Mouse (Mus musculus) MEL (cell line): Measurements from ENCODE around the gene Tmem186. TPM values are rescaled to one million over a fixed set of nuclear protein-coding genes. Genes with fewer than 3 reads are reported as not detected.
A peak's percentile ranks its signal among the peaks of the same experiment; 100 is the strongest.

Experiments used
- DNase-seq: peaks from one replicate; pipeline ENCODE4 v3.0.0; 2011; ENCODE audit warnings: low read depth, low spot score
- H3K27ac ChIP-seq: 2 replicates; pipeline ENCODE4 v1.5.1; 2012; ENCODE audit warnings: low read depth, mild to moderate bottlenecking, control low read depth, low read length, moderate library complexity; ENCODE audit not compliant: control insufficient read depth
- H3K27me3 ChIP-seq, 2 experiments: fragments of 150-350 bp in 1 of 2; sonication (generic) in 1 of 2; 2 replicates each; pipeline ENCODE4 v1.6.1; 2012; ENCODE audit warnings: low read length in 2 of 2, mild to moderate bottlenecking in 2 of 2, improper control_type of control experiment in 1 of 2, moderate library complexity in 1 of 2; ENCODE audit not compliant: insufficient read depth in 2 of 2, control insufficient read depth in 1 of 2
- H3K36me3 ChIP-seq, 2 experiments: 2 replicates each; pipeline ENCODE4 v1.6.1; 2012 to 2014; ENCODE audit warnings: low read length in 2 of 2, improper control_type of control experiment in 1 of 2, inconsistent platforms in 1 of 2, mild to moderate bottlenecking in 1 of 2; ENCODE audit not compliant: insufficient read depth in 2 of 2, control insufficient read depth in 1 of 2
- H3K4me1 ChIP-seq, 2 experiments: fragments of 150-350 bp in 1 of 2; sonication (generic) in 1 of 2; 2 replicates each; pipeline ENCODE4 v1.6.1; 2012; ENCODE audit warnings: low read length in 2 of 2, improper control_type of control experiment in 1 of 2, mild to moderate bottlenecking in 1 of 2; ENCODE audit not compliant: insufficient read depth in 2 of 2, control insufficient read depth in 1 of 2
- H3K4me3 ChIP-seq, 2 experiments: fragments of 150-350 bp in 1 of 2; sonication (generic) in 1 of 2; 2 replicates each; pipeline ENCODE4 v1.5.1; 2012; ENCODE audit warnings: low read depth in 2 of 2, low read length in 2 of 2, mild to moderate bottlenecking in 2 of 2, moderate library complexity in 2 of 2, control low read depth in 1 of 2, improper control_type of control experiment in 1 of 2; ENCODE audit not compliant: control insufficient read depth in 1 of 2, insufficient read depth in 1 of 2
- H3K79me2 ChIP-seq: 2 replicates; pipeline ENCODE4 v1.6.1; 2012; ENCODE audit warnings: mild to moderate bottlenecking, low read length, moderate library complexity; ENCODE audit not compliant: control insufficient read depth, poor library complexity, insufficient read depth
- H3K9ac ChIP-seq: 2 replicates; pipeline ENCODE4 v1.6.1; 2012; ENCODE audit warnings: low read depth, mild to moderate bottlenecking, control low read depth, low read length, moderate library complexity; ENCODE audit not compliant: control insufficient read depth, poor library complexity, severe bottlenecking
- H3K9me3 ChIP-seq: fragments of 150-350 bp; sonication (generic); replicated peaks from 2 replicates; pipeline ENCODE4 v1.6.1; 2012; ENCODE audit warnings: mild to moderate bottlenecking, low read length, improper control_type of control experiment, moderate library complexity; ENCODE audit not compliant: insufficient read depth
- CHD1 ChIP-seq: IDR thresholded peaks from 2 replicates; pipeline ENCODE4 v1.6.1; 2012; ENCODE audit warnings: low read depth, mild to moderate bottlenecking, inconsistent platforms, low read length, improper control_type of control experiment
- CHD2 ChIP-seq: IDR thresholded peaks from 2 replicates; pipeline ENCODE4 v1.6.1; 2011; ENCODE audit warnings: low read length, improper control_type of control experiment
- CTCF ChIP-seq, 3 experiments: IDR thresholded peaks in 2 of 3; conservative IDR thresholded peaks in 1 of 3; 2 replicates each; pipeline ENCODE4 v1.5.1; 2011 to 2012; ENCODE audit warnings: low read length in 3 of 3, low read depth in 2 of 3, mild to moderate bottlenecking in 2 of 3, improper control_type of control experiment in 1 of 3, inconsistent platforms in 1 of 3, mixed read lengths in 1 of 3, moderate library complexity in 1 of 3; ENCODE audit not compliant: control insufficient read depth in 1 of 3, insufficient read depth in 1 of 3, poor library complexity in 1 of 3, severe bottlenecking in 1 of 3
- ELF1 ChIP-seq: IDR thresholded peaks from 2 replicates; pipeline ENCODE4 v1.6.1; 2014; ENCODE audit warnings: low read depth, mild to moderate bottlenecking, inconsistent platforms, low read length, improper control_type of control experiment, moderate library complexity
- EP300 ChIP-seq, 2 experiments: IDR thresholded peaks; 2 replicates each; pipeline ENCODE4 v1.6.1; 2011; ENCODE audit warnings: improper control_type of control experiment in 2 of 2, low read length in 2 of 2, low read depth in 1 of 2, mild to moderate bottlenecking in 1 of 2
- ETS1 ChIP-seq: IDR thresholded peaks from 2 replicates; pipeline ENCODE4 v1.6.1; 2012; ENCODE audit warnings: low read depth, mild to moderate bottlenecking, inconsistent platforms, low read length, improper control_type of control experiment, moderate library complexity
- GABPA ChIP-seq: IDR thresholded peaks from 2 replicates; pipeline ENCODE4 v1.6.1; 2012; ENCODE audit warnings: low read depth, mild to moderate bottlenecking, inconsistent platforms, low read length, improper control_type of control experiment, moderate library complexity
- GATA1 ChIP-seq: IDR thresholded peaks from 2 replicates; pipeline ENCODE4 v1.6.1; 2011; ENCODE audit warnings: low read depth, low read length, improper control_type of control experiment
- HCFC1 ChIP-seq: IDR thresholded peaks from 2 replicates; pipeline ENCODE4 v1.6.1; 2012; ENCODE audit warnings: low read depth, mild to moderate bottlenecking, inconsistent platforms, low read length, improper control_type of control experiment, moderate library complexity
- KAT2A ChIP-seq: conservative IDR thresholded peaks from 2 replicates; pipeline ENCODE4 v1.6.1; 2012; ENCODE audit warnings: low read depth, low read length, improper control_type of control experiment, inconsistent platforms
- MAFK ChIP-seq: IDR thresholded peaks from 2 replicates; pipeline ENCODE4 v1.6.1; 2011; ENCODE audit warnings: low read depth, mild to moderate bottlenecking, low read length, improper control_type of control experiment, borderline replicate concordance
- MXI1 ChIP-seq: IDR thresholded peaks from 2 replicates; pipeline ENCODE4 v1.6.1; 2011; ENCODE audit warnings: mild to moderate bottlenecking, low read depth, low read length, improper control_type of control experiment
- MYB ChIP-seq: IDR thresholded peaks from 2 replicates; pipeline ENCODE4 v1.6.1; 2011; ENCODE audit warnings: mild to moderate bottlenecking, low read depth, low read length, improper control_type of control experiment
- NELFE ChIP-seq: IDR thresholded peaks from 2 replicates; pipeline ENCODE4 v1.6.1; 2011; ENCODE audit warnings: low read depth, low read length, improper control_type of control experiment
- SMC3 ChIP-seq: IDR thresholded peaks from 2 replicates; pipeline ENCODE4 v1.6.1; 2011; ENCODE audit warnings: low read depth, low read length, improper control_type of control experiment
- TAL1 ChIP-seq: IDR thresholded peaks from 2 replicates; pipeline ENCODE4 v1.6.1; 2012; ENCODE audit warnings: mild to moderate bottlenecking, inconsistent platforms, low read length, moderate library complexity, mixed read lengths
- TBP ChIP-seq: IDR thresholded peaks from 2 replicates; pipeline ENCODE4 v1.8.0; 2011; ENCODE audit warnings: low read depth, low read length, improper control_type of control experiment
- TCF12 ChIP-seq: IDR thresholded peaks from 2 replicates; pipeline ENCODE4 v1.6.1; 2014; ENCODE audit warnings: low read depth, mild to moderate bottlenecking, inconsistent platforms, low read length, improper control_type of control experiment, moderate library complexity
- ZKSCAN1 ChIP-seq: IDR thresholded peaks from 2 replicates; pipeline ENCODE4 v1.6.1; 2012; ENCODE audit warnings: low read depth, mild to moderate bottlenecking, inconsistent platforms, low read length, improper control_type of control experiment, moderate library complexity
- ZNF384 ChIP-seq: IDR thresholded peaks from 2 replicates; pipeline ENCODE4 v1.6.1; 2012; ENCODE audit warnings: low read depth, mild to moderate bottlenecking, inconsistent platforms, low read length, improper control_type of control experiment
- polyA plus RNA-seq, 2 experiments: library from polyadenylated mRNA; stranded (reverse) in 1 of 2; unstranded in 1 of 2; fragments of >175 nt in 1 of 2; fragments of >200 nt in 1 of 2; gene quantifications; 2 replicates each; pipeline versions ENCODE4 v1.2.1 to v1.2.4; 2012; ENCODE audit warnings: low replicate concordance in 2 of 2, low read depth in 1 of 2; ENCODE audit not compliant: insufficient read length in 2 of 2, insufficient read depth in 1 of 2, missing spikeins in 1 of 2
- total RNA-seq: library from RNA; depleted of rRNA; stranded (reverse); fragments of 300-350 nt; gene quantifications from 2 replicates; pipeline ENCODE4 v1.2.3, GENCODE M21; 2012

The Tmem186 gene
- total and polyA plus RNA-seq, 3 experiments = 18.9 to 99.9 (median 22.5) TPM

DNA sequence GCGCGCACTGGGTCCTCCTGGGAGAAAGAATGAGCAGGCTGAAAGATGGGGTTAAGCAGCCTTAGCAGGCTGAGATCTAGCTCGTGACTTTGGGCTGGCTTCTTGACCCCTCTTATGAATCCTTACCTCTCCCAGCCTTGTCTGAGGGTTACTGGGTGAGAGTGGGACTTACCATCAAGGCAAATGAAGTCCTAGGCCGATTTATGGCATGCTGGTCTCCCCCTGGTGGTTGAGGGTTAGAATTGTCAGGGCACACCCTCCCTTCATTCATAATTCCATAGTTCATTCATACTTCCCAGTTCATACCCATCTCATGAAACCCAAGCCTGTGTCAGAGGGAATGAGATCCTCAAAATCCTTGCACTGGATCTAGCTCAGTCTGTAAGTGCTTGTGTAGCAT is 39.3 kb upstream of the Tmem186 start (continued):
- TF ChIP-seq CHD2 = no peak

DNA sequence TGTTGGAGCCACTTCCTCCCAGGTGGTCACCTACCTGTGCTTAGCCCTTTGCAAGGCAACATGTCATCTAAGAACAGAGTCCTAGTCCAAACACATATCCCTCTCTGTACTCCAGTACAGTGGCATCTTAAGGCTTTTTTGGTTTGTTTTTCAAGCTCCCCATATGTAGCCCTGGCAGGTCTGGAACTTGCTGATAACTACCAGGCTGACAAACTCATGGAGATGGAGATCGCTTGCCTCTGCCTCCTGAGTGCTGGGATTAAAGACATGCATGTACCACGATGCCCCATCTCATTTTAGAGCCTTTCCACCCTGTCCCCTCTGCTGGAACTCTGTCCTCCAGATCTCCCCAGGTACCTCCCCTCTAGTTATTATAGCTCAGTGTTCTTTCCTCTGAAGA is 38.7 kb upstream of the Tmem186 start:
- peaks cover 0 to 30% of the 10 kb centered on the region in 2 experiments; a peak in 2 of 4 replicates for H3K36me3 ChIP-seq
- no peaks in the 10 kb centered on the region for H3K9me3 ChIP-seq
- H3K4me1 ChIP-seq = peaks cover 13 to 43% of the 10 kb centered on the region in 2 experiments
- DNase-seq = peak; percentile 55
- H3K4me3 ChIP-seq = no peak overlapping the region
- no peaks in the 10 kb centered on the region; the same call in 1 of the 2 replicates for H3K79me2 ChIP-seq
- TF ChIP-seq GABPA = no peak
- TF ChIP-seq ZNF384 = no peak
- TF ChIP-seq EP300 (IDR thresholded peaks at IDR 0.05; ENCODE audit: low read depth in 1 of 2, low read length in 2 of 2) = peak; percentile 35 to 39; a peak in 3 of 4 replicates
- no peak for TF ChIP-seq TBP
- peak; percentile 36; the same call in 1 of the 2 replicates for TF ChIP-seq GATA1
- TF ChIP-seq ETS1 = 0 out of 2 replicates have a peak, but pooled peaks have one; percentile 29
- peak; percentile 75 for TF ChIP-seq TAL1
- TF ChIP-seq SMC3 = no peak
- TF ChIP-seq TCF12 = peak; percentile 46; the same call in 1 of the 2 replicates
- TF ChIP-seq MYB = no peak
- no peak for TF ChIP-seq CTCF (IDR thresholded peaks at IDR 0.05 in 2 of 3, conservative IDR thresholded peaks at IDR 0.05 in 1 of 3; ENCODE audit: control insufficient read depth in 1 of 3, insufficient read depth in 1 of 3, low read depth in 2 of 3, low read length in 3 of 3, poor library complexity in 1 of 3, severe bottlenecking in 1 of 3)
- TF ChIP-seq, all 39 proteins: peak for 5
- no peaks in the 10 kb centered on the region for H3K27me3 ChIP-seq
- H3K27ac ChIP-seq = no peak overlapping the region
- H3K9ac ChIP-seq = no peak overlapping the region

DNA sequence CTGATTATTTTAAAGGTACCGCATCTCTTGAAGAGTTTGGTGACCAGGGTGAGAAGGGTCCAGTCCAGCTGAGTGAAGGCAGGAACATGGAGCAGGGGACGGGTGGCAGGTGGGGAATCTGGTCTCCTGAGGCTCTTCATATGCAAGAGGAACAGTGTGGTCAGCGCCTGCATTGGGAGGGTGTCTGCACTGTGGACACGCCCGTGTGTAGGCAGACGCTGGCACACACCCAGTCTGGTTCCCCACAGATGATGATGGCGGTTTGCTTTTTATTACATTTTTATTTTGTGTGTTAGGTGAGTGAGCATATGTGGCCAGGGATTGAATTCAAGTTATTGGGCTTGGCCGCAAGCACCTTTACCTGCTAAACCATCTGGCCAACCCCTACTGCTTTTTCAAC is 38.0 kb upstream of the Tmem186 start:
- no peak for TF ChIP-seq CTCF (IDR thresholded peaks at IDR 0.05 in 2 of 3, conservative IDR thresholded peaks at IDR 0.05 in 1 of 3; ENCODE audit: control insufficient read depth in 1 of 3, insufficient read depth in 1 of 3, low read depth in 2 of 3, low read length in 3 of 3, poor library complexity in 1 of 3, severe bottlenecking in 1 of 3)
- TF ChIP-seq ELF1 = no peak
- TF ChIP-seq MXI1 = no peak
- no peak for TF ChIP-seq TAL1
- no peak for TF ChIP-seq MAFK
- TF ChIP-seq ZNF384 = no peak
- no peak for TF ChIP-seq ETS1
- no peak for TF ChIP-seq TBP
- TF ChIP-seq ZKSCAN1 = no peak
- no peak for TF ChIP-seq CHD1
- TF ChIP-seq NELFE = no peak
- no peak for TF ChIP-seq HCFC1
- TF ChIP-seq KAT2A = no peak
- Histone ChIP-seq H3K9ac (no peak overlapping the region), H3K4me1 (peaks cover 13 to 45% of the 10 kb centered on the region in 2 experiments), H3K9me3 (no peaks in the 10 kb centered on the region), H3K27me3 (no peaks in the 10 kb centered on the region), H3K79me2 (no peaks in the 10 kb centered on the region; the same call in 1 of the 2 replicates), H3K36me3 (peaks cover 0 to 30% of the 10 kb centered on the region in 2 experiments; a peak in 2 of 4 replicates), H3K4me3 (no peak overlapping the region), H3K27ac (no peak overlapping the region)
- peak; percentile 36 for DNase-seq
